Mouse (Mus musculus): ENCODE results near the gene Trim43a.
"Not testable (repeated sequence)": the region's sequence is repeated elsewhere in the genome, so short reads cannot be mapped to it uniquely, and the experiment has no call there.

The Trim43a gene

DNA sequence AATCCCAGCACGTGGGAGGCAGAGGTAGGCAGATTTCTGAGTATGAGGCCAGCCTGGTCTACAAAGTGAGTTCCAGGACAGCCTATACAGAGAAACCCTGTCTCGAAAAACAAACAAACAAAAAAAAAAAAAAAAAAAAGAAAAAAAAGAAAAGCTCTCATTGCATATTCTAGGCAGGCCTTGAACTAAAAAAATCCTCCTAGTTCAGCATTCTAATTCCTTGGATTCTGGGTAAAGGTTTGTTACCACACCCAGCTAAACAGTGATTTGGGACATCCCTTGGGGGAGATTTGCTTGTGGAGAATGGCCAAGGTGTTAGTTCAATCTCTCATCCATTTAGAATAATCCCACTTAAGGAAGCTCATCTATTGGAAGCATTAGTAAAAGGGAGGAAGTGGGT is at the start of gene Trim43a:
Trim43a (plus strand) TSS at position 301 of the 400 bp plus-strand sequence.
- not testable (repeated sequence) for DNase-seq (ENCODE audit: low spot score)

DNA sequence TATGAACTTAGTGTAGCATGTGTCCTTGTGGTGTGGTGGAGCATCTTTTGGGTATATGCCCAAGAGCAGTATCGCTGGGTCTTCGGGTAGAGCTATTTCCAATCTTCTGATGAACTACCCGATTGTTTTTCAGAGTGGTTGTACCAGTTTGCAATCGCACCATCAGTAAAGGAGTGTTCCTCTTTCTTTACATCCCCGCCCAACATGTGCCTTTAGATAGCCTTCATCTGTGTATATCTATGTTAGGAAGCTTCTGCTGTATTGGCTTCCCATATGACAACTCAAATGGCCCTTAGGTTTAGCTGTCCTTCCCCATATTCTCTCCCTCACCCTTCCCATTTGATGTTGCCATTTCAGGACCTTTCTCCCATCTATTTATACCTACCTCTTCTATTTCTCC is 46.6 kb upstream of the Trim43a start:
- no peak for DNase-seq (ENCODE audit: low spot score)

DNA sequence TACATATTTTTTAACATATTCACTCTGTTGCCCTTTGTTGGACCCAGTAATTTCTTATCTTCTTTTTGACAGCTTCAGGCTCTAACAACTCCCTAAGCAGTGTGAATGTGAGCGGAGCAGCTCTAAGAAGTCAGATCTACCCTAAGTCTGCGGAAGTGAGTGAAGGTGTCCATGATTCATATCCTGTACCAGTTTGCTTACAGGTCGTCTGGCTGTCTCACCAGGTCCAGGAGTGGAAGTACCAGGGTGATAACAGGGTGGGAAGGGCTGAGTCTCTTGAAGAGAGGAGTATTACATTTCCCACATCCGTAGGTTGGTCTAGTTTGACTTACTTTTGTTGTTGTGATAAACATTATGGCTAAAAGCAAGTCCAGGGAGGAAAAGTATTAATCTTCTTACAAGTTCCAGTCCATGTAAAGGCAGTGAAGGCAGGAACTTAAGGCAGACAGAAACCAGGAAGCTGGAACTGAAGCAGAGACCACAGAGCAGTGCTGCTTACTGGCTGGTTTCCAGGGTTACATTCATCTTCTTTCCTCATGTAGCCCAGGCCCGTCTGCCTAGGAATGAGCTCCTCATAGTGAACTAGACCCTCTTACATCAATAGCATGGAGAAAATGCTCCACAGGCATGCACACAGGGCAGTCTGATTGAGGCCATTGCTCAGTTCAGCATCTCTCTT is 41.0 kb upstream of the Trim43a start:
- no peak for DNase-seq (ENCODE audit: low spot score)

DNA sequence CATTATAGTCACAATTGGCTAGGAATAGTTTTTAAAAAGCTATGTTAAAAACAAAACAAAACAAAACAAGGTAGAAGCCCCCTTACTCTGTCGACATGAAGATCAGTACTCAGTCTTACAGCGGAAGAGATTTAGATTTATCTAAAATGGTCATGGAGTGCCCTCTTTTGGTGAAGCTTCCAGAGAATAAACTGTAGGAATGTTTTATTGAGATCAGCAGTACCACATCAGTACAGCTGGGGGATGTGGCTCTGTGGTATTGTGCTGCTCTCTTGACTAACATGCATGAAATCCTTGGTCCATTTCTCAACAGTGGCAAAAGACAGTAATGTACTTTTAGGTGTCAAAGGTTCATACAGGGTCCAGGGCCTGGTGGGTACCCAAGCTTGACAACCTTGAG is 37.9 kb upstream of the Trim43a start:
- DNase-seq (ENCODE audit: low spot score): no peak

DNA sequence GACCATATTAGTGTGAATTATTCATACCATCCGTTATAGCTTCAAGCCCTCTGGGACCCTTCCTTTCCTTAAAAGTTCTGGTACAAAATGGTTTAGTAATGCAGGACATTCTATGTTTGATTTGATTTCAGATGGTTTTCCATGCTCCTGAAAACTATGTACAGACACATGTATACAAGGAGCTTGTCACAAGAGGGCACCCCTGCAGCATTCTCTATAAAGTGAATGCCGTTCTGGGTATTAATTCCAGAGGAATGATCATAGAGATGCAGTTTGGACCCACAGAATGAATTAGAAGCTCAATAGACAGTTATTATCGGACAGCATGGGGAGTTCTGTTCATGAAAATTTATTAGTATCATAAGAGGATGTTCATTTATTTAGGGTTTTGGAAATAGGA is 35.2 kb upstream of the Trim43a start:
- peak; percentile 23 for DNase-seq (ENCODE audit: low spot score)

DNA sequence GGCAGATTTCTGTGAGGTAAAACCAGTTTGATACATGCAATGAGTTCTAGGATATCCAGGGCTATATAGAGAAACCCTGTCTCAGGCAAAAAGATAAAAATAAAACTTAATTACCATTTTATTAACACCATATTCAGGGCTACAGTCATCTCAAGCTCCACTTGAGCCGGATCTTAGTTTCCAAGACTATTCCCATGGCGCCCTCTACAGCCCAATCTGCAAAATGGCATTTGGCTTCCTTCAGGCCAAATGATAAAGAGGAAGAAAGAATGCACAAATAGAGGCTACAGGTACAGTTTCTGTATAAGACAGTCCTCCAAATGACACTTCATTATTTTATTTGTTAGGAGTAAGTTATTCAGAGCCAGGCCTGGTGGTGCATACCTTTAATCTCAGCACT is 34.5 kb upstream of the Trim43a start:
- DNase-seq (ENCODE audit: low spot score): peak; percentile 47

DNA sequence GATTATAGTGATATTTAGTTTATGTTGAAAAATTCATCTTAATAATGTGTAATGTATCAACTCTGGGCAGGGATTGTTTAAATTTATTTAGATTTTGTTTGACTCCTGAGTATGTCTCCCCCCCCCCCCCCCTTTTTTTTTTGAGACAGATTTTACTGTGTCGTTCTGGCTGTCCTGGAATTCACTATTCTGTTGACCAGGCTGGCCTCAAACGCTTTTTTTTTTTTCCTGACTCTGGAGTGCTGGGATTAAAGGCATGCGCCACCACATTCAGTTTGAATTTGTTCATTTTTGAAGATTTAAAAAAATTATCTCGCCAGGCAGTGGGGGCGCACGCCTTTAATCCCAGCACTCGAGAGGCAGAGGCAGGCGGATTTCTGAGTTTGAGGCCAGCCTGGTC is 34.0 kb upstream of the Trim43a start:
- DNase-seq (ENCODE audit: low spot score): no peak

DNA sequence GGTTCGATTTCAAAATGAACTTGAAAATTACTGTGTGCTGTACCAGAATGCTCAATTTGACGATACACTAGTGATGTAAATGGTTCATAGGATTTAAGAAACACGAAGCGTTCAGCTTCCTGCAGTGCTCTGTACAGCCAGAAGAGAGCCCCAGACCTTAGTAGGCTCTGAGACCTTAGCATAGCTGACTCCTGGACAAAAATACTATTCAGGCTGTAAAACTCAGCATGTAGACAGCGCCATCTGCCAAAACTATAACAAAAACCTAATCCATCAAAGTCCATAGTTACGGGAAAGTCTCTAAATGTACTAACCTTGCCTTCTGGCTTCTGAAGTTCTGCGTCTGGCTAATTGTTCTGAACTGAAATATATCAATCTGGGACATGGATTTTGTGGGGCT is 33.4 kb upstream of the Trim43a start:
- DNase-seq (ENCODE audit: low spot score): no peak

DNA sequence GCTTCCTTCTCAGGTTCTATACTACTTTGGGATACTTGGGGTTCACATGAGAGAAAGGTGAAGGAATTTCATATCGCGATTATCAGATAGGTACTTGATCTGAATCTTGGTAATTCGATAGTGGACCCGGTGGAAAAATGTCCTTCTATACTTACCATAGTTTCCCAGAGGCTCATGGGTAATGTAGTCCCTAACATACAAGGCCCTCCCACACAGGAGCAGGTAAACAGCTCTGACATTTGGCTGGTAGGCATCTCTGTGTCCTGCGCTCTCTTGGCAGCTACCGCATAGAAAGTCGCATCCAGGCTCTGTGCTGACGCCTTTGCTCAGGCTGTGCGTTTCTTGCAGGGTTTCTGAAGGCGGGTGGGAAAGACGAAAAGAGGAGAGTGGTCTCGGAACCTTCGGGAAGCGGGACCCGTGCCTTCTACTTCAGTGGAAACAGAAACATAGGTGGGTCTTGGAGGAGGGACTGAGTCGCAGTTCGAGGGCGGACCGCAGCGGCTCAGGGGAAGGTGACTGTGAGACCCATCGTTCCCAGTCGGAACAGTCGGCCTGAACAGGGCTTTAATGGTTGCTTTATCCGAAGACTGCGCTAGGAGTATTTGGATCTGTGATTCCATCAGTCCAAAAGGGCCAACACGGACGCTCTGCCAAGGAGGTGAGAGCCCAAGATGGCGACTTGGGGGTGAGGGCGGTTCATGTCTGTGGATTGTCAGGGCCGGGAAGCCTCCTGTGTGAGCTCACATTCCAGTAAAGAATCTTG is 32.7 kb upstream of the Trim43a start, which contains the start of gene Zfp949:
Zfp949 (plus strand) TSS at position 170 of the 763 bp plus-strand sequence.
- DNase-seq (ENCODE audit: low spot score): peak; percentile 63

DNA sequence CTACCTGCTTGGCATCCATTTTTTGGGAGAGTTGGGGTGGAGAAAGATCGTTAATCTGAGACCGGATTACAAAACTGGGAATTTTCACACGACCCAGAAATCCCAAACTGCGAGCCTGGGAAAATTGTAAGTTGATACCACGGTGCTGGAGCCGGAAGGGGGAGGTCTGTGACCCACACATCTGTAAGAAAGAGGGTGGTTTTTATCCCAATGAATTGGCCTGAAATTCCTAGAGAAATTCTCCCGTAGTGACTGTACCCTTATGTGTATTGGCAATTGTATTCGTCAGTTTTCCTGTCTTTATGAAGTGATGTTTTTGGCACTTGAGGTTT is 32.1 kb upstream of the Trim43a start:
- no peak for DNase-seq (ENCODE audit: low spot score)

DNA sequence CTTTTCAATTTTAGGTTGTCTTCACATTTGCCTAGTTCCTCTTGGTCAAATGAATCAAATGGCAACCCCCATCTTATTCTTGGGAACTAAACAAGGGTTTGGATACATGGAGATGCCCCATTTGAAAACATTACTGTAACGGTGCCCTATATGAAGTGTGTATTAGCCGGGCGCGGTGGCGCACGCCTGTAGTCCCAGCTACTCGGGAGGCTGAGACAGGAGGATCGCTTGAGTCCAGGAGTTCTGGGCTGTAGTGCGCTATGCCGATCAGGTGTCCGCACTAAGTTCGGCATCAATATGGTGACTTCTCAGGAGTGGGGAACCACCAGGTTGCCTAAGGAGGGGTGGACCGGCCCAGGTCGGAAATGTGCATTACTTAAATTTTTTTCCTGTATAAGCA is 27.6 kb upstream of the Trim43a start:
- DNase-seq (ENCODE audit: low spot score): no peak

DNA sequence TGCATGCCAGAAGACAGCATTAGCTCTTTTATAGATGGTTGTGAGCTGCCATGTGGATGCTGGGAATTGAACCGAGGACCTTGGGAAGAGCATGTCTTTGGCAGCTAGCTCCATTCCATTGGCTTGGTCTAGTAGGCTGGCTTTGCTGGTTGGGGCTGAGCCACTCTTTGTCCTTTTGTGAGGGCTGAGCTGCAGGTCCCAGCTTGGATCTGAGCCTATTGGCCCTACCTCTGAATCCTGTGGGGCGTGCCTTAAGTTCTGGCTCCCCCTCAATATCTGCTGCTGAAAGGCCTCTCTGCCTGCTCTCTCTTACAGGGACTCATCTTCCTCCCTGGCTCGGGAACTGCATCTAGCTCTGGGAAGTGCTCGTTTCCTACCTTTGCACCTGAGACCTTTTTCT is 22.5 kb upstream of the Trim43a start:
- DNase-seq (ENCODE audit: low spot score): no peak

DNA sequence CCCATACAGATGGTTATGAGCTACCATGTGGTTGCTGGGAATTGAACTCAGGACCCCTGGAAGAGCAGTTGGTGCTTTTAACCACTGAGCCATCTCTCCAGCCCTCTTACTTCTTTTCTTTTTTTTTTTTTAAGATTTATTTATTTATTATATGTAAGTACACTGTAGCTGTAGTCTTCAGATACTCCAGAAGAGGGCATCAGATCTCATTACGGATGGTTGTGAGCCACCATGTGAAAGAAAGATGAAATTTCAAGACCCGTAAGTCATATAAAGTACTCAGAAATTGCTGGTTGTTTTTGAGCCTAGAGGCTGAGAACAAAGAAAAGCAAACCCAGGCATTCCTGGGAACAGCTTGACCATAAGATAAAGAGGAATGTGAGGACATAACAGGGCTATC is 19.2 kb upstream of the Trim43a start:
- DNase-seq (ENCODE audit: low spot score): not testable (repeated sequence)

DNA sequence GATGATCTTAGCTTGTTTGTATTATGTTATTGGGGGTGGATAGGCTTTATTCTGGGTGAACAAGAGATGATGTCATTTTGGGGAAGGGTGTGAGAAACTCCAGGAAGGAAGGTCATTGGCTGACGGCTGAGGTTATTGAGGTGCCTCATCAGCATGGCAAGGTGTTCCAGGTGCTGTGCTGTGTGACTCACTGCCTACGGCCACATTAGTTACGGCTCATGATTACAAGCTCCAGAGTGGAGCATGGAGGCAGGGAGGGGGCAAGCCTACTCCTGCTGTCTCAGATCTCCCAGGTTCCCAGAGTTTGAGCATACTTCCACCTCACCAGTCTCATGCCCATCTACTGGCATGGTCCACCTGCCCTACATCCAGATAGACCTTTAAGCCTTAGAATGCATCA is 10.2 kb upstream of the Trim43a start:
- not testable (repeated sequence) for DNase-seq (ENCODE audit: low spot score)

DNA sequence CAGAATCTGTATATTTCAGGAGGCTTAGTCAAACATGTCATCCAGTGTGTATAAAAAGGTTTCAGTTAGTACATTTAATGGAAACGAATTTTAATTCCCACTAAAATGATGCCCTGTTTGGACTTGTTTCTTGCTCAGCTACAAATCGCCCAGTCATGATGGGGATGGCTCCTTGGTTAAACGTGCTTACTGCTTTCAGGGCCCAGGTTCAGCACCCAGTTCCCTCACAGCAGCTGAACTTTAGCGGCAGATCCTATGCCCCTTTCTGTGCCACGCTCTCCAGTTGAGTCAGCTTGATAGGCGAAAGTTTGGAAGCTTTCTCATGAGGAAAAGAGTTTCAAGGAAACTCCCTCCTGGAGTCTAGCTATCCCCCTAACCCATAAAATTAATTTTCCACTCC is 13.0 kb downstream of the Trim43a start:
- not testable (repeated sequence) for DNase-seq (ENCODE audit: low spot score)

DNA sequence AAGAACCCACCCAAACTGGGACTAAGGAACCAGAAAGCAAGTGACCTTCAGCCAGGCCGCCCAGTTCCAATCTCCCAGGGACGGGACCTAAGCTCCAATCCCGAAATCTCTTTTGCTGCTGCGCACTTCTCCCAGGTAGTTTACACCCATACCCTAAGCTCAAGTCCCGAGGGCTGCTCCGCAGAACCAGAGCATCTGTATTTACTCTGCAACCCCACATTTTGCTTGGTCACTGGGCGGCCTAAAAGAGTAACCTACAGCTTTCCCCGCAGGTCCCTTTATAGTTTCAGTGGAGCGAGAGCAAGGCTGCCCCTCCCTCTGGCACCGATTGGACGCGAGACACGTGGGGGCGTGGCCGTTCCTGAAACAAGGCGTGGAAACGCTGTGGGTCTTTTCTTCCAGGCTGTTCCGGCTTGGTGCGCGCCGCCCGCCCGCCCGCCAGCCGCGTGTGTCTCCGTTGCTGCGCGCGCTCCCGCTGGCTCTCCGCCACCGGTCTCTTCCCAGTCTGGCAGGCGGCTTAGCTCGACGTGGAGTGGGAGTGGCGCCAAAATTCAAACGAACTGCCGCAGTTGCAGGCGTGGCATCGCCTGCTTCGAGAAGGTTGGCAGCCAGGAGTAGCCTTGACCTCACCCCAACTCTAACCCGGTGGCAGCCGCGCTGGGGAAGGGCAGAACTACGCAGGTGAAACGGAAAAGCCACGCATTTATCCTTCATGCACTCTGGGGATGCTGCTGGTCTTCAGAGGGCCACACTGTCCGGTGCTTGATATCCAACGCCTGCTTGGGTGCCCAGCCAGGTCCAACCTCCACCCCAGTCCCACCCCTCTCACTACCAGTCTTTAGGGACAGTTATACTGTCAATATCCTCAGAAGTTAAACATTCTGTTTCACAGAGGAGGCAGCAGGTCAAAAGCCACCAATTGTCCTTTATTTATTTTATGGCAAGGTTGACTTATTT is 18.8 kb downstream of the Trim43a start:
- DNase-seq (ENCODE audit: low spot score): peak; percentile 99

DNA sequence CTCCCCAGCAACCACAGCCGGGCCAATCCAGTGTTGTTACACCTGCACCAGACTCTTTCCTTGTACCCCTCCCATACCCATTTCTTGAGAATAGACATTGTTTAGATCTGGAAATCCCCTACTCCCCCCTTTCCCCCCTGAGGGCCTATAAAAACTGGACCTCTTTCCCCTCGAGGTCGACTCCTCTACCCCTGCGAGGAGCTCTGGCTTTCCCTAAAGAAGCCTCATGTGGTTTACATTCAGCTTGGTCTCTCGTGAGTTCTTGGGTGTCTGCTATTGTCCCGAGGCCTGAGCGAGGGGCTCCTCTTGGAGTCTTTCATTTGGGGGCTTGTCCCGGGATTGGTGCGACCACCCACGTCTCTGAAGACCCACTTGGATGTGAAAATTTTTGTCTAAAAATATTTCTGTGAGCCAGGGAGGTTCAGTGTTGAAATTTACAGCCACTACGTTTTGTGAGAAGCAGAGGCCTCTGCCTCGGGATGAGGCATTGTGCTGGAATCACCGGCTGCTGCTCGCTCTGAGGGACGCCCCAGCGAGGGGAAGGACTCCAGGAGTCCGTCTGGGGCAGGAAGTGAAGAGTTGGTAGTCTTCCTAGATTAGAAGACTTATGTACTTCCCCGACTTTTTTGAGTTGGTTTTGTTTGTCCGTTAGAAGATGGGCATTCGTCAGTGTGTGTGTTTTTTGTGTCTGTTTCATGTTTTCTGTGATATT is 45.3 kb downstream of the Trim43a start:
- not testable (repeated sequence) for DNase-seq (ENCODE audit: low spot score)

DNA sequence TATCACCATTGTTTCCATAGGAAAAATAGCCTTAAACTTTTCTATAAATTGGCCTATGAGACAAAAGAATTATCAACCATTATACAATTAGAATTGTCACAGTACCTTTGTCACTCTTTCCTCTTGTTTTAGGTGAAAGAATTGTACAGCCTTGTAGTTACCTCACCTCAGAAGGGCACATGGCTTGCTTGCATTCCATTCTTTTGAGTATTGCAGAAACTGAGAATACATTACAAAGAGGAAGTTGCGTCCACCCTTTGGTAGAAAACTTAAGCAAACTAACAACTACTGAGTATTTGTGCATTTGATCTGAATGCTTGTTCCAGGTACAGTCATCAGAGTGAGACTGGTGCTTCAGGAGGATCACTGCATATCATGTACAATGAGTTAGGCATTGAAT is 57.4 kb downstream of the Trim43a start:
- not testable (repeated sequence) for DNase-seq (ENCODE audit: low spot score)
